Mouse (Mus musculus) lung, postnatal 0 days (tissue): ENCODE results near the gene Otogl.

ENCODE experiments used
- CTCF ChIP-seq: IDR thresholded peaks from 2 replicates; pipeline ENCODE4 v1.5.1; 2016; ENCODE audit warnings: antibody characterized with exemption, mild to moderate bottlenecking
- EP300 ChIP-seq: IDR thresholded peaks from 2 replicates; pipeline ENCODE4 v1.6.1; 2016; ENCODE audit warnings: antibody characterized with exemption, mild to moderate bottlenecking, control low read depth

DNA sequence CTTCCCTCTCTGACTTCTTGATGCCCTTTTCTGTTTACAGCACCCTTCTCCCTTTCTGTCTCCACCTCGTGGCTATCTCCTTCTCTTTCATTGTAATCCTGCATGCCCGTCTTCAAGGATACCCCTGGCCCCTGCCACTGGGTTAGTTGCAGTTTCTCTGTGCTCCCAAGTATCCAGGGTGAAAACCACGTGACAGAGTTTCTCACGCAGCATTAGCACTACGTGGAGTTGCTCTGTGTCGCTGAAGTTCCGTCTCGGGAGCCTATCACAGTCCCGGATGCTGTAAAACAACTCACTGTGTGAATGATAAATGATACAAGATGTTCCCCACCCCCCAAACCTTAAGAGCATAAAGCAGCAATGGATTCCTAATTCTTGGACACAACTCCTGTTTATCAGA lies 165.2 kb downstream of the Otogl start:
- TF ChIP-seq CTCF, result no peak
- TF ChIP-seq EP300, result no peak
